Mouse (Mus musculus) spleen, postnatal 36 days (tissue): Measurements from ENCODE around the gene Slc35b2.

Source experiments
- DNase-seq, 2 experiments: peaks; one replicate each; pipeline ENCODE4 v3.0.0; 2022; ENCODE audit warnings: low spot score in 2 of 2, mixed read lengths in 1 of 2

The Slc35b2 gene

GRCm38 (mm10) chr17:45599446-45600242 is 36.0 kb downstream of the Slc35b2 start, which contains the start of gene Slc29a1:
Slc29a1 (minus strand) TSS chr17:45599606.
- DNase-seq, result peak in 1 of 2 experiments; percentile 38

- no peak for DNase-seq
Observed at GRCm38 (mm10) chr17:45600267-45600666, 36.6 kb downstream of the Slc35b2 start.

GRCm38 (mm10) chr17:45601325-45601724 is 37.7 kb downstream of the Slc35b2 start:
- no peak for DNase-seq

DNA sequence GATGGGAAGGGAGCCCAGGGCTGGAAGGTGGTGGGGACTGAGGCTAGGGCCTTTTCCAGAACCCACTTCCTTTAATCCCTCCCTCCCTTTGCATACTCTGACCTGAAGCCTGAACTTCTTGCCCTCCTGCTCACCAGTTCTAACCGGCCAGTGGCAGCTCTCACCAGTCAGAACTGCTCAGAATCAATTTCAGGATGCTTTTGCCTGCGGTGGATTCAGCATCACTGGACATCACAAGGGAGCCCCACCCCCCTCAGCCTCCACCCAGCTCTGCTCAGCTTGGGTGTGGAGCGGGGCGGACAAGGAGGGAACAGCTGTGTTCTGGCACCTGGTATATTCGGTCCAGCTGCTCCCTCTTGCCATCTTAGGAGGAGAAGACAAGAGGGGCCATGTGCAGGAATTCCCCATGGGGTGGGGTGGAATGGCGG is 38.2 kb downstream of the Slc35b2 start, which contains the start of gene Mymx:
TSS of gene Mymx (minus strand) at position 226 of the 428 bp plus-strand sequence.
- no peak for DNase-seq

GRCm38 (mm10) chr17:45602984-45603383 is 39.3 kb downstream of the Slc35b2 start:
- DNase-seq, result no peak

DNA sequence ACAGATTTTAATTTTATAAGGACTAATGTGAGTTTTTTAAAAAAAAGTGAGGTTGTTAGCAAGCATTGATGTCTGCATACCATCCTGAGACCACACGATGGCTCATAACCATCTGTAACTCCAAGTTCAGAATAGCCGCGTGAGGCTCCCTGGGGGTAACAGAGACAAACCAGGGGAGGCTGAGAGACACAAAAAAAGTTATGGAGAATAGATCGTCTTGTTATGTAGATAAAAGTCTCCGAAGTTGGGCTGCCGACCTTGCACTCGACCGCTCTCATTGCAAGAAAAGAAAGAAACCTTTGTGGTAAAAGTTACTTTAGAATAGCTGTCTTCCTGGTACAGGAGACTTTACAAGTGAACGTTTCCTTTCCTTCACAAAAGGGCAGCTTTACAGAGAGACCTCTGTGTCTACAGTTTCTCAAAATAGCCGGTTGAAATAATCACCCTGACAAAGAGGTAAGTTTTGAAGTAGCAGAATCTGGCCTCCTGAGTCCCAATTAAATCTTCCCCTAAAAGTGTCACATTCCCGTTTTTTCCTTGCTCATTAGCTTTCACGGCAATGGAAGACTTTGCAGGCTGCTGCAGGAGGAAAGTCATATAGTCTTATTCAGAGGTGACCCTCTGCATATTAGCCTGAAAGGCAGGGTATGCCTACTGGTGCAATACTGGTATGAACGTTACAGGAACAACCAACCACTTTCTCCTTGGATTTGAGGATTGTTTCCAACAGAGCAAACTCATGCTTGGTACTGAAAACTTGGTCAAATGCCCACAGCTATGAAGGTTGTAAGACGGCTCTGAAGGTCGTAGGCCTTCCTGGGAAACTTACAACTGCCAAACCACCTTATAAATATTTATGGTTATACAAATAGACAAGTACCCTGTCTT is 43.6 kb downstream of the Slc35b2 start:
- no peak for DNase-seq

GRCm38 (mm10) chr17:45608396-45608795 is 44.7 kb downstream of the Slc35b2 start:
- no peak for DNase-seq

- DNase-seq, result no peak
Observed at GRCm38 (mm10) chr17:45610144-45610866, 46.6 kb downstream of the Slc35b2 start.

DNA sequence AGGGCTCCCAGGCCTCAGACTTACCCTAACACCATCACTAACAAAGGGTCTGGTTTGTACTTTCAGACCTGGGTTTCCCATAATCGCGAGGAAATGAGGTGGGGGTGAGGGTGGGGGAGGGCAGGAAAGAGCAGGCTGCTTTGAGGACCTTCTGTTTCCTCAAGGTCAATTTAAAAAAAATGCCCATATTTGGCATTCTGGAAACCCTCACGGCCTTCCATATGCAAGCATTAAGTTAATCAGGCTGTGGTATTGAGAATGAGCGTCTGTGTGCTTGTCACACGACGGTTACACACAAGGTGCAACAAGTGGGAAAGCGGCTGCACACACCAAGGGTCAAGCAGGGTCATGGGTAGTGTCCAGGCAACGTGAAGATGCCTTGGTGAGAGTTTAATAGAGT is 48.3 kb downstream of the Slc35b2 start:
- no peak for DNase-seq

DNA sequence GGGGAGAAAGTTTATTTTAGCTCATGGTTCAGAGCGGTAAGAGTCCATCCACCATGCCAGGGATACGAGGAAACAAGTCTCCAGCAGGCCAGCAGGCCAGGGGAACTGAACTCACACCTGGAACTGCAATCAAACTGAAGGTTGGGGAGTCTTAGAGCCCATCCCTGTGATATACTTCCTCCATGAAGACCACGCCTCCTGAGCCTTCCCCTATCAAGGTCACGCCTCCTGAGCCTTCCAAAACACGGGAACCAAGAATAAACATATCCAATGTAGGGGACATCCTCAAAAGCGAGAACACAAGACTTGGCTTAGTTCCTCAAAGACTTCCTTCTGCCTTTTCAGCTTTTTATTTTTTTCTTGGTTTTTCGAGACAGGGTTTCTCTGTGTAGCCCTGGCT is 49.2 kb downstream of the Slc35b2 start:
- peak in 1 of 2 experiments; percentile 37 for DNase-seq

DNA sequence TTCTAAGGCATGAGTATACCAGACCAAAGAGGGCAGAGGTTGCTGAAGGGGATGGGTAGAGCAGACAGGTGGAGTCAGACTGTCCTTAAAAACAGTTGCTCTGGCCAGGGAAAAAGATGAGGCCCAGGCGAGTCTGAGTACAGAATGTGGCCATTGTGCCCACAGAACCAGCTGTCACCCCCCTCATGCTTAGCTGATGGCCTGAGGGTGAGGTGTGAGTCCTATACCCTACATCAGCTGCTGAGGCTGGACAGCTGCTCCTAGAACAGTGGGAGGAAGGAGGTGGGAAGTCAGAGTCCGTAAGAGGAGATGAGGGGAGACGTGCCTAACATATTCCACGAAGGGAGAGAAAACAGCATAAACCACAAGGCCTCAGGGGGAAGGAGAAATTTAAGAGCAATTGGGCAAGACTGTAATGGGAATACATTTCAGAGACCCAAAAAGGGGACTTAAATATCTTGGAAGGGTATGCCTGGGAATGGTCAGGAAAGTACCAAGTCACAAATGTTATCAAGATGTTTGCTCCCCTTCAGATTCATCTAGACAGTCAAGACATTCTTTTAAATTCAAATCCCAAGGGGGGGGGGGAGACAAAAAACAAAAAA is 52.5 kb downstream of the Slc35b2 start:
- DNase-seq, result no peak

GRCm38 (mm10) chr17:45616679-45617078 is 53.0 kb downstream of the Slc35b2 start:
- DNase-seq, result no peak
